Mouse (Mus musculus) small intestine, adult 2 months (tissue): ENCODE measurements around the gene Hoxd10.

Experiments
- CTCF ChIP-seq: fragments of 200-500 bp; IDR thresholded peaks from 2 replicates; pipeline ENCODE4 v1.5.1; 2012; ENCODE audit warnings: low read depth, mild to moderate bottlenecking, control low read depth, inconsistent platforms, low read length, moderate library complexity, mixed read lengths; ENCODE audit not compliant: insufficient replicate concordance, insufficient read length; ENCODE audit errors: extremely low read depth
- POLR2A ChIP-seq: fragments of 200-500 bp; IDR thresholded peaks from 2 replicates; pipeline ENCODE4 v1.6.1; 2012; ENCODE audit warnings: low read depth, mild to moderate bottlenecking, control low read depth, inconsistent platforms, low read length, moderate library complexity

GRCm38 (mm10) chr2:74739869-74740268, 48.1 kb downstream of the Hoxd10 start:
- TF ChIP-seq POLR2A (no peak), CTCF (no peak)
